8 mouse cellular contexts compared by ENCODE assay signal in the genomic region with DNA sequence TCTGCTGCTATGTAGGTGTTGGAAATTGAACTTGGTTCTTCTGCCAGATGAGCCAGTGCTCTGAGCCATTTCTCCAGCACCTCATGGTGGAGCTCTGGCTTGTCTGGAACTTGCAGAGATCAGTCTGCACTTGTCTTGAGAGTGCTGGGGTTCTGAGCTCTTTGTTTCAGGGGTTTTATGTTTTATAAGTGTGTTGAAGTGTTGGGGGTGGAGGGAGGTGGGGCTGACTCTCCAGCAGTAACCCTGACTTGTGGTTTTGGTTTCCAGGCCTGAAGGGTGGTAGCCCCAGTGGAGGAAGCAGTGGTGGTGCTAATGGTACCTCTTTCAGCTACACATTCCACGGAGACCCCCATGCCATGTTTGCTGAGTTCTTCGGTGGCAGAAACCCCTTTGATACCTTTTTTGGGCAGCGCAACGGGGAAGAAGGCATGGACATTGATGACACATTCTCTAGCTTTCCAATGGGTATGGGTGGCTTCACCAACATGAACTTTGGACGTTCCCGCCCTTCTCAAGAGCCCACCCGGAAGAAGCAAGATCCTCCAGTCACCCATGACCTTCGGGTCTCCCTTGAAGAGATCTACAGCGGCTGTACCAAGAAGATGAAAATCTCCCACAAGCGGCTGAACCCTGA. TPM values are rescaled to one million over a fixed set of nuclear protein-coding genes. Genes with fewer than 3 reads are reported as not detected.
DNase-seq lines count a peak whose midpoint lies in the region; ATAC-seq and TF ChIP-seq lines count a peak whose summit lies in the region.

No protein-coding gene starts in this region.

- H3K27me3 ChIP-seq in kidney, postnatal 0 days (ENCODE audit: insufficient read depth, low read length) = no peaks in the 10 kb centered on the region
- H3K27me3 ChIP-seq in hindbrain, embryonic 15.5 days = no peaks in the 10 kb centered on the region
- no peaks in the 10 kb centered on the region for H3K27me3 ChIP-seq in midbrain, embryonic 16.5 days (ENCODE audit: control insufficient read depth, insufficient read depth, low read depth, low read length)

- WGBS in kidney, postnatal 0 days = 82% methylated on average over 10 of the region's 10 CpGs
- WGBS in hindbrain, embryonic 15.5 days = 96% methylated on average over 10 of the region's 10 CpGs
- WGBS in midbrain, embryonic 16.5 days = 92% methylated on average over 10 of the region's 10 CpGs

- no peak overlapping the region for H3K27ac ChIP-seq in kidney, postnatal 0 days
- H3K27ac ChIP-seq in brown adipose tissue, adult 24 weeks (replicated peaks; ENCODE audit: low read depth, low read length) = no peak overlapping the region
- H3K27ac ChIP-seq in hindbrain, embryonic 15.5 days (replicated peaks) = no peak overlapping the region
- H3K27ac ChIP-seq in midbrain, embryonic 16.5 days (ENCODE audit: low read length) = no peak overlapping the region

- peak overlapping the region; percentile 81 for H3K4me2 ChIP-seq in kidney, postnatal 0 days (ENCODE audit: low read length)
- H3K4me2 ChIP-seq in hindbrain, embryonic 15.5 days = peak overlapping the region; percentile 86
- peak overlapping the region; percentile 77 for H3K4me2 ChIP-seq in midbrain, embryonic 16.5 days (ENCODE audit: low read length)

- DNase-seq in kidney, postnatal 0 days (ENCODE audit: low spot score) = no peak
- DNase-seq in kidney, postnatal 36 days = no peak
- no peak for DNase-seq in adrenal gland, postnatal 25 days
- DNase-seq in gastrocnemius, postnatal 4 days (ENCODE audit: low spot score in 2 of 2) = no peak
- no peak for DNase-seq in adrenal gland, postnatal 14 days

- peak overlapping the region; percentile 86; the same call in 1 of the 2 replicates for H3K9ac ChIP-seq in kidney, postnatal 0 days (ENCODE audit: low read depth, low read length)
- peak overlapping the region; percentile 75 for H3K9ac ChIP-seq in hindbrain, embryonic 15.5 days
- no peak overlapping the region for H3K9ac ChIP-seq in midbrain, embryonic 16.5 days (ENCODE audit: low read depth, low read length)

- H3K4me3 ChIP-seq in kidney, postnatal 0 days (replicated peaks; ENCODE audit: low read depth, low read length) = peak overlapping the region; percentile 78
- H3K4me3 ChIP-seq in brown adipose tissue, adult 24 weeks (ENCODE audit: insufficient read depth, low read depth, low read length) = peak overlapping the region; percentile 79
- H3K4me3 ChIP-seq in hindbrain, embryonic 15.5 days = peak overlapping the region; percentile 63
- H3K4me3 ChIP-seq in midbrain, embryonic 16.5 days (ENCODE audit: low read depth, low read length) = peak overlapping the region; percentile 73

- H3K36me3 ChIP-seq in kidney, postnatal 0 days (ENCODE audit: insufficient read depth, low read length) = peaks cover 28% of the 10 kb centered on the region
- peaks cover 33% of the 10 kb centered on the region for H3K36me3 ChIP-seq in hindbrain, embryonic 15.5 days
- H3K36me3 ChIP-seq in midbrain, embryonic 16.5 days (ENCODE audit: control insufficient read depth, insufficient read depth, low read length) = 0 out of 2 replicates have a peak, but pooled peaks cover 5% of the 10 kb centered on the region

- no peak for ATAC-seq in kidney, postnatal 0 days (replicated peaks; ENCODE audit: low FRiP score, low read depth)
- ATAC-seq in hindbrain, embryonic 15.5 days (ENCODE audit: low FRiP score, low read depth) = no peak
- no peak for ATAC-seq in midbrain, embryonic 16.5 days

- peaks cover 14% of the 10 kb centered on the region; the same call in 1 of the 2 replicates for H3K4me1 ChIP-seq in kidney, postnatal 0 days (replicated peaks; ENCODE audit: insufficient read depth, low read length)
- H3K4me1 ChIP-seq in brown adipose tissue, adult 24 weeks (ENCODE audit: control insufficient read depth, insufficient read depth, insufficient read length, low read length) = peaks cover 6% of the 10 kb centered on the region; the same call in 1 of the 2 replicates
- peaks cover 23% of the 10 kb centered on the region for H3K4me1 ChIP-seq in hindbrain, embryonic 15.5 days (replicated peaks)
- peaks cover 20% of the 10 kb centered on the region for H3K4me1 ChIP-seq in midbrain, embryonic 16.5 days (ENCODE audit: control insufficient read depth, insufficient read depth, low read length)

- TF ChIP-seq CTCF in kidney, postnatal 0 days (IDR thresholded peaks at IDR 0.05; ENCODE audit: low read depth) = no peak

- no peaks in the 10 kb centered on the region for H3K9me3 ChIP-seq in kidney, postnatal 0 days (replicated peaks; ENCODE audit: low read length)
- H3K9me3 ChIP-seq in hindbrain, embryonic 15.5 days = no peaks in the 10 kb centered on the region
- H3K9me3 ChIP-seq in midbrain, embryonic 16.5 days (replicated peaks; ENCODE audit: control insufficient read depth, low read length, poor library complexity, severe bottlenecking) = no peaks in the 10 kb centered on the region

RNA-seq across cellular contexts. Expression of gene Dnajb1, which starts 1.7 kb away (rescaled TPM):
- 30.2 and 35.3 TPM in 2 replicates for polyA plus RNA-seq in kidney, postnatal 0 days (2015; fragmentation: Nextera tagmentation; extraction: Ambion mirVana)
- polyA plus RNA-seq in brown adipose tissue, adult 24 weeks (2012; ENCODE audit: insufficient read depth, insufficient read length, missing spikeins) = 25.0 and 50.3 TPM in 2 replicates
- 58.1 and 60.9 TPM in 2 replicates for polyA plus RNA-seq in hindbrain, embryonic 15.5 days (2015; fragmentation: Nextera tagmentation; extraction: Ambion mirVana)
- polyA plus RNA-seq in midbrain, embryonic 16.5 days (2015; fragmentation: Nextera tagmentation; extraction: Ambion mirVana) = 60.2 and 60.8 TPM in 2 replicates
- 27.7 and 28.0 TPM in 2 replicates for total RNA-seq in adrenal gland, postnatal 25 days (2021)
- 10 to 100 TPM; 17.7 to 20.6 TPM for total RNA-seq in gastrocnemius, postnatal 4 days (2021)
- 28.5 and 38.3 TPM in 2 replicates for total RNA-seq in adrenal gland, postnatal 14 days (2021)

RNA-seq across cellular contexts. Expression of gene Tecr, which starts 1.9 kb away (rescaled TPM):
- polyA plus RNA-seq in kidney, postnatal 0 days (2015; fragmentation: Nextera tagmentation; extraction: Ambion mirVana) = 560 and 574 TPM in 2 replicates
- polyA plus RNA-seq in brown adipose tissue, adult 24 weeks (2012; ENCODE audit: insufficient read depth, insufficient read length, missing spikeins) = 552 and 608 TPM in 2 replicates
- polyA plus RNA-seq in hindbrain, embryonic 15.5 days (2015; fragmentation: Nextera tagmentation; extraction: Ambion mirVana) = 1,382 and 1,396 TPM in 2 replicates
- 1,093 and 1,247 TPM in 2 replicates for polyA plus RNA-seq in midbrain, embryonic 16.5 days (2015; fragmentation: Nextera tagmentation; extraction: Ambion mirVana)
- 582 and 661 TPM in 2 replicates for total RNA-seq in adrenal gland, postnatal 25 days (2021)
- 100 to 1,000 TPM; 276 to 303 TPM for total RNA-seq in gastrocnemius, postnatal 4 days (2021)
- 340 and 372 TPM in 2 replicates for total RNA-seq in adrenal gland, postnatal 14 days (2021)

RNA-seq across cellular contexts. Expression of gene Gipc1, which starts 42.8 kb away (rescaled TPM):
- 197 and 212 TPM in 2 replicates for polyA plus RNA-seq in kidney, postnatal 0 days (2015; fragmentation: Nextera tagmentation; extraction: Ambion mirVana)
- 20.8 and 21.2 TPM in 2 replicates for polyA plus RNA-seq in brown adipose tissue, adult 24 weeks (2012; ENCODE audit: insufficient read depth, insufficient read length, missing spikeins)
- polyA plus RNA-seq in hindbrain, embryonic 15.5 days (2015; fragmentation: Nextera tagmentation; extraction: Ambion mirVana) = 132 and 133 TPM in 2 replicates
- polyA plus RNA-seq in midbrain, embryonic 16.5 days (2015; fragmentation: Nextera tagmentation; extraction: Ambion mirVana) = 126 and 132 TPM in 2 replicates
- 42.3 and 48.8 TPM in 2 replicates for total RNA-seq in adrenal gland, postnatal 25 days (2021)
- 10 to 100 TPM; 42.5 to 51.7 TPM for total RNA-seq in gastrocnemius, postnatal 4 days (2021)
- total RNA-seq in adrenal gland, postnatal 14 days (2021) = 39.6 and 47.5 TPM in 2 replicates

RNA-seq across cellular contexts. Expression of gene Ndufb7, which starts 43.2 kb away (rescaled TPM):
- polyA plus RNA-seq in kidney, postnatal 0 days (2015; fragmentation: Nextera tagmentation; extraction: Ambion mirVana) = 502 and 515 TPM in 2 replicates
- polyA plus RNA-seq in brown adipose tissue, adult 24 weeks (2012; ENCODE audit: insufficient read depth, insufficient read length, missing spikeins) = 676 and 868 TPM in 2 replicates
- 333 and 340 TPM in 2 replicates for polyA plus RNA-seq in hindbrain, embryonic 15.5 days (2015; fragmentation: Nextera tagmentation; extraction: Ambion mirVana)
- polyA plus RNA-seq in midbrain, embryonic 16.5 days (2015; fragmentation: Nextera tagmentation; extraction: Ambion mirVana) = 320 and 338 TPM in 2 replicates
- 223 and 229 TPM in 2 replicates for total RNA-seq in adrenal gland, postnatal 25 days (2021)
- total RNA-seq in gastrocnemius, postnatal 4 days (2021) = 100 to 1,000 TPM; 366 to 378 TPM
- 328 TPM in 2 replicates for total RNA-seq in adrenal gland, postnatal 14 days (2021)

RNA-seq across cellular contexts. Expression of gene Ptger1, which starts 56.8 kb away (rescaled TPM):
- polyA plus RNA-seq in kidney, postnatal 0 days (2015; fragmentation: Nextera tagmentation; extraction: Ambion mirVana) = 9.4 and 9.8 TPM in 2 replicates
- not detected in 2 replicates for polyA plus RNA-seq in brown adipose tissue, adult 24 weeks (2012; ENCODE audit: insufficient read depth, insufficient read length, missing spikeins)
- 1.00 and 1.0 TPM in 2 replicates for polyA plus RNA-seq in hindbrain, embryonic 15.5 days (2015; fragmentation: Nextera tagmentation; extraction: Ambion mirVana)
- 0.97 and 1.1 TPM in 2 replicates for polyA plus RNA-seq in midbrain, embryonic 16.5 days (2015; fragmentation: Nextera tagmentation; extraction: Ambion mirVana)
- total RNA-seq in adrenal gland, postnatal 25 days (2021) = 0.86 and 2.5 TPM in 2 replicates
- total RNA-seq in gastrocnemius, postnatal 4 days (2021) = under 1 TPM; 0.49 to 0.98 TPM
- 0.98 and 1.4 TPM in 2 replicates for total RNA-seq in adrenal gland, postnatal 14 days (2021)
